Mouse (Mus musculus) 3T3-L1 (cell line): Measurements from ENCODE around the gene Bri3.

Experiments used
- DNase-seq: peaks from one replicate; pipeline ENCODE4 v3.0.0-alpha.2; 2015; ENCODE audit warnings: low read depth, low spot score

The Bri3 gene

DNA sequence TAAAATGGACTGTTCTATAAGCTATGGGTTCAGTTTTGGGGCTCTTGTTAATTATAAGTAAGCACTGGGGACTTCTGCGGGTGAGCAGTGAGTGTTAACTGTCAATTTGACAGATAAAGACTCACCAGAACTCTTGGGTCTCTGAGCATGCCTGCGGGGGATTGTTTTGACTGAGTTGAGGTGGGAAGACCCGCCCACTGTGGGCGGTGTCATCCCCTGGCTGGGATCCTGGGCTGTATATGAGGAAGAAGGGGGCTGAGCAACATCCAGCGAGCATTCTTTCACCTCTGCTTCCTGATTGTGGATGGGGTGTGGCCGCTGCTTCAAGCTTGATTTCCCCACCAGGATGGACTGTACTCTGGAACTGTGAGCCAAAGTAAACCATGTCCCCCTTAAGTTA, 10.0 kb upstream of the Bri3 start:
- DNase-seq: no peak

DNA sequence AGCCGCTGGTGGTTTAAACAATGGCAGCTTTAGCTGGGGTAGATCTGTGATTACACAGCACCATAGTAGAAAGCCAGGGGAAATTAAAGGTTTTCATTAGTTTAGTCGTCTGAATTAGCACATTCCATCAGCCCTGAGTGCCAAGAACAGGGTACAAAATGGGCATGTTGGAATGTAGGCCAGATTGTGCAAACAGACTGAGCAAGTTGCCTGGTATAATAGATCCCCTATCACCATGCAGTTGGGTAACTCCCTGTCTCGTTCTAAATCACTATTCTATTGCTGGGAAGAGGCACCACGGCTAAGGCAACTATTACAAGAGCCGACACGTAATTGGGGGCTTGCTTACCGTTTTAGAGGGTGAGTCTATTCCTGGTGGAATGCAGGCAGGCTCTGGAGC, 9.5 kb upstream of the Bri3 start:
- DNase-seq: no peak

DNA sequence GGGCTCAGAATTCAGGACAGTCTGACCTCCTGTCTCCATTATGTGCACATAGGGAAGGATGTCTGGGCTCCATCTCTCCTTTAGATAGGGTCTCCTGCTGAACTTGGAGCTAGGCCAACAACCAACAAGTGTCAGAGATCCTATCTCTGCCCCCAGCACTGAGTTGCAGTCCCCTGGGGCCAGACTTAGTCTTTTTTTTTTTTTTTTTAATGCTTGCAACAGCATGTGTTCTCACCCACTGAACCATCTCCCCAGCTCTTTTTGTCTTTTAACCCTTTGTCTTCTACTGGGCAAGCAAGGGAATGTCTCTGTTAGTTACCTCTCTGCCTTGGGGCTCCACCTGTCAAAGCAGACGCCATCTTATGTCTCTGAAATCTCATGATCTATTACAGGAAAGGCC, 5.3 kb upstream of the Bri3 start:
- DNase-seq: no peak

DNA sequence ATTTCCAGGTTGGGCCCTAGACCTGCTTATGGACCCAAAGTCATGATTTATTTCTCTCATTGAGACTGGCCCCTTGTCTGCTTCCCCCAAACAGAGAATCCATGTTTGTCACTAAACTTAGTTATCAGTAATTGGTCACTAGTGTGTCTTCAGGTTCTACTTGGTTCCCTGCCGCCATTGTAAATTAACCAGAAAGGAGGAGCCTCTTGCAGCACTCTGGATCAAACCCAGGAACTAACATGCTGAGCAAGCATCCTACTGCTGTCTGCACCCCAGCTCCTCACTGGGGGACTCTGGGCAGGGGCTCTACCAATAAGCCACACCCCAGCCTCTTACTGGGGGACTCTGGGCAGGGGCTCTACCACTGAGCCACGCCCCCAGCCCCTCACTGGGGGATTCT, 1.4 kb downstream of the Bri3 start:
- DNase-seq: no peak

DNA sequence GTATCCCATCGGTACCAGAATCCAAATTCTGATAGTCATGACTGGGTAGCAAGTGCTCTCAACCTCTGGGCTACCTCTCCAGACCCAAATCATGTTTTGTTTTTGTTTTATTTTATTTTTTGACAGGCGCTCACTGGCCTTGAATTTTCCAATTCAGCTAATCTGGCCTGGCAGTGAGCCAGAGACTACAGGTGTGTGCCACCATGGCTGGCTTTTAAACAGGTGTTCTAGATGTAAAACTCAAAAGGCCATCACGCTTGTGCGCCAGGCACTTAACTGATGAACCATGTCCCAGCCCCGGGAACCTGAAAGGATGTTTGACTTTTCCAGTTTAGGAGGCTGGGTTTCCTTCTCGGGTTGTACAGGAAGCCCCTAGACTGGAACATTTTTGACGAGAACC, 2.4 kb downstream of the Bri3 start:
- DNase-seq: no peak

DNA sequence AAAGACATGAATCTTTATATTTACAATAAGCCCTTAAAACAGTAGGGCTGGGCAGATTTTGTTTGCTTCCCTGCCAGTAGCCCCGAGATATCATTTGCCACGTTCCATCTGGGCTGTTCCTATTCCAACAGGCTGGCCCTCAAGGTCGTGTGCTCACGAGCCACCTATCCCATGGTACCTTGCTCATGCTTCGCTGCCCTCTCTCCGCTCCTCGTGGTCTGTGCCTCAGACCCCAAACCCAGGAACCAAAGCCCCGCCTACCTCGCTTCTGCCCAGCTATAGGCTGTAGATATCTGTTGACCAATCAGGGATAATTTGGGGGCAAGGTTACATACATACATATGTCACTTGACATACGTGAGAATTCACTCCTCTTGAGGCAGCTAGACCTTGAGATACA, 3.1 kb downstream of the Bri3 start:
- no peak for DNase-seq

DNA sequence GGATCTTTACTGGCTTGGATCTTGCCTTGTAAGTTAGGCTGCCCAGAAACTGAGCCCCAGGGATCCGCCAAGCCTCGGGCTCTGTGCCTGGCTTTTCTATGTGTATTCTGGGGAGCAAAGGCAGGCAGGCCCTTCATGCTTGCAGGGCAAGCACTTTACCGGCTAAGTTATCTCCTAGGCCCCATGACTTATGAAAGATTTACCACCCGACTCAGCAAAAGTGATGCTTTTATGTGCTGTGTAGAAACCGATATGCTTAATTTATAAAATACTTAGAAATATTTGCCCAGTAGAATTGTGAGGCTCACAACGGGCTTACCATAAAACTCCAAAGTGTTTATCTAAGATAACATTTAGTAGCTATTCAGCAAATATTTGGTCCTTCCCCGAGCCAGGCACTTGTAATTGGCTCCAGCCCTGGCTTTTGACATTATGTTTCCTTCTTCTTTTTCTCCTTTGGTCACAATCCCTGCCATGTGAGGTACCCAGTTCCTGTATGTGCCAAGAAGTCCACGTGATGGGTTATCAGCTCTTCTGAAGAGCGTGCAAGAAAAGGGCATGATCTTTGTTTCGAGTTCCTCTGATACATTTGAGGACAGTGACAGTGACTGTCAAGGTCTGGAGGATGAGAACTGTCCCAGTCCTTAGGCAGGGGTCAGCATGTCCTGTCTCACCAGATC, 3.8 kb downstream of the Bri3 start:
- DNase-seq: no peak

DNA sequence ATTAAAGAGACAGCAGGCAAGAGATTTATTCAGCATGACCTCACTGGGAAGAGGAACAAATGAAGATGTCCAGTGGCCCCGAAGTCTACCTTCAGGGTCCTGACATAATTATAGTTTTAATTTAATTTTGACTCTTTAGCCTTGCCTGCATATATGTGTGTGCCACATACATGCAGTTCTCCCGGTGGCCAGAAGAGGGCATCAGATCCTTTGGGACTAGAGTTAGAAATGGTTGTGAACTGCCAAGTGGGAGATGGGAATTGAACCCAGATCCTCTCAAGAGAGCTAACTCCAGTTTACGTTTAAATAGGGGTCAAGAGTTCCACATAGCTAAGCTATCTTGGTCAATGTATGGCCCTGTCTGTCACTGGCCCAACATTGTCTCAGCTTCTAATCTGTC, 5.6 kb downstream of the Bri3 start:
- peak; percentile 26 for DNase-seq

DNA sequence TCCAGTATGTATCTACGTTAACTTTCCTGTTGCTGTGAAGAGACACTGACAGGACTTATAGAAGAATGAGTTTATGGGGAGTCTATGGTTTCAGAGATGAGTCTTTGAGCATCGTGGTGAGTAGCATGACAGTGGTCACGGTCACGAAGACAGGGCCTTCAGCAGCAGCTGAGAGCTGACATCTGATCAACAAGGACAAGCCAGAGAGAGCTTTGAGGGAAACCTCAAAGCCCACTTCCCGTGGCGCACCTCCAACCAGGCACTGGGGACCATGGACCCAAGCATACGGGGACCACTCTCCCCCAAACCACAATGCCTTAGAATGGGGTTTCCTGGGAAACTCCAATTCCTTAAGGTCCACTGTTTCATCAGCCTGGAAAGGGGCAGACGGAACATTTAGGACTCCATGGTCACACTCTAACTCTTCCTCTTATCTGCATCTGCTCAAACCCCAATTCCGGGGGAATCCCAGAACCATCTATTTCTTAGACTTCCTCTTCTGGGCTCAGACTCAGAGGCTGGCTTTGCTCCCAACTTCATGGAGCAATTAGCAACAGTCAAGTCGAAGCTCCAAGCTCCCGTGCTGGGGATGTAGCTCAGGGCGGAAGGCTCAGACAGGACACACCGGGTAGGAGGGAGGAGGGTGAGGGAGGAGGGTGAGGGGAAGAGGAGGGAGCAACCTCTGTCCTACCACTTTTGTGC, 7.8 kb downstream of the Bri3 start:
- no peak for DNase-seq

DNA sequence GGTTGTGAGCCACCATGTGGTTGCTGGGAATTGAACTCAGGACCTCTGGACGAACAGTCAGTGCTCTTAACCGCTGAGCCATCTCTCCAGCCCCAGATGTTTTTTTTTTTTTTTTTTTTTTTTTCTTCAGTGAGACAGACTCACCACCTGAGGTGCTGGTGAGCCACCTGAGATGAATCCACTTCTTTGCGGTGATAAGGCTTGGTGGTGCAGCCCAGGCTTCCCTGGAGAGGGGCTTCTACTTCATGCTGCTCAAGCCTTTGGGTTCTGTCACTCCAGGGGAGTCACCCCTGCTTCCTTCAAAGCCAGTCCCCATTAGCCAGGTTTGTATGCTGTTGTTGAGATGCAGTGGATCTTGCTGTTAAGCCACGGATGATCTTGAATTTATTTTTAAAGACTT, 9.0 kb downstream of the Bri3 start:
- no peak for DNase-seq

DNA sequence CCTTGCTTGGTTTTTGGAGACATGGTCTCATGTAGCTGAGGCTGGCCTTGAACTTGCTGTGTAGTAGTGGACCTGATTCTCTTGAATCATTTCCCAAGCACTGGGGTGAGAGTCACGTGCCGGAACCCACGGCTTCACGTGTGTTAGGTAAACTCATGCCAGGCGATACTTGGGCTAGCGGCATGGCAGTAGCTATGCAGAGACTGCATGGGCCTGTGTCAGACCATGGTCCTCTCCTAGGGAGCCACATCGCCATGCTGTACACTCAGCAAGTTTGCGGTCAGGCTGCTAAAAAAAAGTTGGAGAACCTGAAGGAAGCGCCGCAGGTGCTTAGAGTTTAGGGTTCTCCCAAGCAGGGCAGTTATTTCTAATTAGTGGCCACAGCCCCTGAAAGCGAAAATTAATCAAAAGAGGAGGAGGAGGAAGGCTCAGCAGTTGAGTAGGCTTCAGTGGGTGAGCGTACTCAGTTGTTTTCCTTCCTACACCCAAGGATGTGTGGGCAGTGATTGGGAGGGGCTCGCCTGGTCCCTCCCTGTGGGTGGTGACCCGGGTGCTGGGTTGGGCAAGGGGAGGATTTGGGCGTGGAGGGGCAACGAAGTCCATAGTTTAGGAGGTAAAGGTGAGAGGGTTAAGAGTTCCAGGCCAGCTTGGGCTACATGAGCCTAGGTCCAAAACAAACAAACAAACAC, 10.0 kb downstream of the Bri3 start:
- no peak for DNase-seq

DNA sequence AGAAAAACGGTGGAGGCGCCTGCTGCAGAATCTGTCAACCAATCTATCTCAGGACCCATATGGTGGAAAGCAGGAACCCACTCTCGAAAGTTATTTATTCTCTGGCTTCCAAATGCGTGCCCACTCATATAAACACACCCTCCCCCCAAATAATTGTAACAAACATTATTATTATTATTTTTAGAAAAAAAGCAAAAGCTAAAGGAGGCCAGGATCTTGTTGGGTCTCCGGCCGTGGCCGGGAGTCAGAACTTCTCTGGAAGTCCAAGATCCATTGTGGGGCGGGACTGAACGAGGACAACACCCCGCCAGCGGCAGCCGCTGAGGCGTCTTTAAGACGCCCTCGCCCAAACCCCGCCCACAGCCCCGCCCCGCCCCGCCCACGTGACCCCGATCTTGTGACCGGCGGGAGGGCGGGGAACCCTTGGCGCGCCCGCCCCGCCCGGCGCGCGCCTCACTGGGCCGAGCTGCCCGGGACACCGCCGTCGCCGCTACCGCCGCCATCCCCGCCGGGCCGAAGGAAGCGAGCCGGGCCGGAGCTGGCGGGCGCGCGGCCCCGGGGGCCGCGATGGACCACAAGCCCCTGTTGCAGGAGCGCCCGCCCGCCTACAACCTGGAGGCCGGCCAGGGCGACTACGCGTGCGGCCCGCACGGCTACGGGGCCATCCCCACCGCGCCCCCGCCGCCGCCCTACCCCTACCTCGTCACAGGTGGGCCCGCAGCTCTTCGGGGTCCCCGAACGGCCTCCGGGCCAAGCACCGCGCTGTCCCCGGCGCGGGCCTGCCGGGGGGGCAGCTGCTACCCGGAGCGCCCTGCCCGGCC, 10.8 kb downstream of the Bri3 start:
- peak; percentile 83 for DNase-seq

DNA sequence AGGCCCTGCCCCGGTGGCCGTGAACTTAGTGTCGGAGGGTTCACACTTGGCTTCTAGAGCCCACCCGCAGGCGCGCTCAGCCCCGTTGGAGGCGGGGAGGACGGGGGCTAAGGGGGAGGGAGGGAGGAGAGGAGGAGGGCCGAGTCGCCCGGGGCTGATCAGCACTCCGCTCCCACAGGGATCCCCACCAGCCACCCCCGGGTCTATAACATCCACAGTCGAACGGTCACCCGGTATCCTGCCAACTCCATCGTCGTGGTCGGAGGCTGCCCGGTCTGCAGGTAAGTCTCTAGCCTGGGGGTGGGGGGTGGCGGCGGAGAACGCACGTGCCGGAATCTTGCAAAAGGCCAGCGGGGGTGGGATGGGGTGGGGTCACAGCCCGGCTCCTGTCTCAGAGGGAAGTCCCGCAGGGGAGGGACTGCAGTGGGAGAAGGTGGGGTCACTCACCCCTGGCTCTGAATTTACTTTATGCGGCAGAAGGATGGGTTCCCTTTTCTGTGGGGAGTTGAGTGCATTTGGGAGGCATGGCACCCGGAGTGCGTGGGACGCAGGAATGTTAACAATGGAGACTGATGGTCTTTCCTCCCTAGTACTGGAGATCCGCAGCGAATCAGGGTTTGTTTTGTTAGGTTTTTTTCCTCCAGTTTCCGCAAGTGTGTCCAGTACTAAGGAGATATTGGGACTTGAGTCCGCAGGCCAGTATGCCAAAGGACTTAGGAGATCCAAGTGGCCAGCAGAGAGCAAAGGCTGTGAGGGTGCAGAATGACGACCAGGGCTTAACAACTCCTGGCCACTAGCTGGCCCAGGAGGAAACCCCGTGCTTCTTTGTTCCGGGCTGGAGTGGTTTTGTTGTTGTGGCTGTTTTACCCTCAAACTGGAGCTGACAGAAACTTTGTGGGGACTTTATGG, 11.6 kb downstream of the Bri3 start:
- peak; percentile 76 for DNase-seq

DNA sequence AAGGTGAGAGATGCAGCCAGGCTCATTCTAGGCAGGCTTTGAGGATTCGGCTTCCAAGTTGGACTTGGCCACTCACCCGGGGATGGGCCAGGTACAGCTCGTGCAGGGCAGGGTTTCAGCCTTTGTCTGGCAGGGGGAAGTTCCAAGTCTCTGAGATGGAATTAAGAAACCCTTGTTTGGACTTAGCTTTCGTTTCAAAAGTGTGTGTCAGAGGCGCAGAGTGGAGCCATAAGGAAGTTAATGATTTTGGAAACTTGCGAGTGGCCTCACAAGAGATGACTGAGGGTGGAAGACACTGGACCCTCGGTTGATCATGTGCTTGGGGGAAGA, 12.3 kb downstream of the Bri3 start:
- no peak for DNase-seq

DNA sequence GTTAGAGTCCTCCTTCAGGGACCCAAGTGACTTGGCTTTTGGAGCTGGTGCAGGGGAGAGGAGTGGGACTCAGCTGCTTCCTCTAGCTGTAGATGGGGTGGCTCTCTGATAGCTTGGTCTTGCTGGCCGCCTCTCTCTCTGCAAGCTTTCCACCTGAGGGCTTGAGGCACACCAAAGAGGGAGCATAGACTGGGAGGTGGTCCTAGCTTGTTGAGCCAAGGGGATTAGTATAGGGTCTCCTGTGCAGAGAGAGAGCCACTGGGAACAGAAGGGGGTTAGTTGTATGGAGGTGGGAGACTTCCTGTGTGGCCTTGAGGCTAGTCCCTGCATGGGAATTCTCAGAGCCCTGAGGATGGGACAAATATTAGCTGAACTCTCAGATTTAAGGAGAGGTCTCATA, 12.7 kb downstream of the Bri3 start:
- no peak for DNase-seq

DNA sequence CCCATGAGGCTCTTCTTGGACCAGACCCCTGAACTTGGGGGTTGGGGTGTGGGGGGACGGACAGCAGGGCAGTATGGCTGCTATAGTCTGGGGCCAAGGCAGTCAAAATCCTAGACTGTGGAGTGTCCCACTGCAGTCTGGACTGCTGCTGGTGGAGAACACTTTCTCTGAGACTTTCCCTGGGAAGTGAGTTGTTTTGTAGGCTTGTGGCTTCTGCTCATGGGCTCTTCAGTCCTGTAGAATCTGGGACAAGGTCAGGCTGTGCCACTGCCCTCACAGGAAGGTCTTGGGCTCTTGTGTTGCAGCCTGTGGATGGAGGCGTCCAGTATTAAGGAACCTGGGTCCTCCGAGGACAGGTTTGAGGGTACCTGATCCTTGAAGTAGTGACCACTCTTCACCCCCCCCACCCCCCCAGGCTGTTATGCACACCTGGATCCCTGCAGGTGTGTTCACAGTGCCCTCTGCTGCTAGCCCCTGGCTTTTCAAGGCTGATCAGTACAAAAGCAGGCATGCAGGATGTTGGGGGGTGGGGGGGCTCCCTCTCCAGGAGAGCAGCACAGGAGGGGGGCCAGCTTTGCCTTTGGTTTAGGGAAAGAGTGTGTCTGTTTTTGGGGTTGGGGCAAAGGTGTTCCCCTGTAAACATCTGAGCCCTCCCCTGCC, 13.3 kb downstream of the Bri3 start:
- DNase-seq: peak; percentile 15

DNA sequence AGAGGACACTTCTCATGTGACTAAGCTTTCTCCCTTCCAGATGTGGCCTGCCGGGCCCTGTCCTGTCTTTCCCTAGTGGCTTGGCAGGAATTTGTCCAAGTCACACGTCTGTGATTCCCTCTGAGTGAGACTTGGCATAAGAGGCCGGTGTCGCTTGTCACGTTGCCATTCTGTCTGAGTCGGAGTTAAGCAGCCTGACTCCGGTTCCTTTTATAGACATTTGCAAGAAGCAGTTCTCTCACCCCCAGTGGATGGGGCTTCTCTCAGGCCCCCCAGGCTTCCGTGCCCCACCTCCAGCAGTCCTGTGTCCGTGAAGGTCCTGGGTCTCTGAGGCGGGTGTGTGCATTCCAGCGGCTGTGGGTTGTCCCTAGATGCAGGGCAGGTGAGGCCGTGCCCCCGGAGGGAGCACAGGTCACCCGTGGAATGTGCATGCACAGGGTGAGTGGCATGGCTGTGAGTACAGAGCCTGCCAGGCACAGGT, 13.9 kb downstream of the Bri3 start:
- DNase-seq: peak; percentile 56

DNA sequence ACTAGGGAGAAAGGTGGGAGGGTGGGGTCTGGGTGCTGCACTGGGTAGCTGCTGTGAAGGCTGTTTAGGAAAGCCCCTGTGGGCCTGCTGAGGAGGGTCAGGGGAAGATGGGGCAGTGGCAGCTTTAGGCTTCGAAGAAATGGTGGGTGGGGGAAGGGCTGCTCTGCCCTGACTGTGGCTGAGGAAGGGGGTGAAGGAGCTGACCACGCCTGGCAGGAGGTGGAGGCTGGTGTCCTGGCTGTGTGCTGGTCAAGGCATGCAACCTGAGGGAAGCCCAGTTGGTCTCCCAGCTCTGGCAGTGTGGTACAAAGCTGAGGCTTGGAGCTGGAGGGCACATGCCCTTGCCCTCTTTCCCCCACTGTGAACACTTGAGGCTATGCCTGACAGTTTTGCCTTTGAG, 14.4 kb downstream of the Bri3 start:
- DNase-seq: no peak

DNA sequence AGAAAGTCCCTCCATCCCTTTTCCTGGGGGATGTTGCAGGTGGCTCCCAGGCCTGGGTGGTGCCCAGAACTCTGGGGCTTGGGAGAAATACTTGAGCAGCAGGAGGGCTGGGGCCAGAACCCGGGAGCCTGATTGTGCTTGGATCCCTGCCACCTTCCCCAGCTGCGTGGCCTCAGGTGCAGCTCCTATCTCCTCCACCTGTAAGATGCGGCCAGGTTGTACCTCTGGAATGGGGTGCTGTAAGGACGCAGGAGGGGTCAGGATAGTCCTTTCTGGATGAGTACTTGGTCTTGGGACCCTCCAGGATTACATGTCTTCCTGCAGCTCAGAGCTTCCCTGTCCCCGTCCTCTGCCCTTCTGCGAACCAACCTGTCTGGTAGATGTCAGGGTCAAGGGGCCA, 15.0 kb downstream of the Bri3 start:
- DNase-seq: no peak

DNA sequence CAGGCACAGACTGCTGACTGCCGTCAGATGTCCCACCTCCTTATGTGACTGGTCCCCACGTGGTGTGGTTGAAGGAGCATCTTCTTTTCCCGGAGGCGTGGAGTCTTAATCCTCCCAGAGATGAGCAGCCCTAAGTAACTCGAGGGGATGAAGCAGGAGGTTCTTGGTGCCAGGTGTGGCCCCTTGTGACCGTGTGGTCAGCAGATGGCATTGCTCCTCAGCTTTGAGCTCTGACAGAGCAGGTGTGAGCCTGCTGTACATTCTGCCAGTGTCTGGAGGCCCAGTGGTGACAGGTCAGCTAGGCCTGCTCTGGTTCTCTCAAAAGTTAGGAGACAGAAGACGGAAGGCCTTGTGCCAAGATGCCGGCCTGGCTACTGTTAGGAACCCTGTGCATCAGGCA, 16.2 kb downstream of the Bri3 start:
- DNase-seq: no peak

DNA sequence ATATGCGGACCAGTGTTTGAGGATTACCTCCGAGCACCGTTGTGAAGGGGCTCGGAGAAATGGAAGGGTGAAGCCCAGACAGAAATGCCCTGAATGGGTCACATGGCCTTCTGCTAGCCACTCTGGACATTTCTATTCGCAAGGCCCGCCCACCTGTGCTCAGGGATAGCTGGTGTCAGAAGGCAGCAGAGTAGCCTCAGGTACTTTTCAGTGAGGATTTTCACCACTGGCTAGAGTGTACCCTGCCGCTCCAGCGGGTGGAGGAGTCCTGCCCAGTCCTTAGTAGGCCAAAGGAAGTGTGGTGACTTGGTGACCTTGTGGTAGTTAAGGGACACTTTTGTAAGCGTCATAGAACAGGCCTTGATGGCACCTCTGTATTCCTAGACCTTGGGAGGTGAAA, 17.1 kb downstream of the Bri3 start:
- DNase-seq: no peak
